Mouse (Mus musculus) embryonic facial prominence, embryonic 15.5 days (tissue): ENCODE data around the gene Serpina3m. TPM values are rescaled to one million over a fixed set of nuclear protein-coding genes. Genes with fewer than 3 reads are reported as not detected.
"Not testable (repeated sequence)": the region's sequence is repeated elsewhere in the genome, so short reads cannot be mapped to it uniquely, and the experiment has no call there.

ENCODE experiments used
- ATAC-seq: fragments of 200-750 bp; cut with Nextera tagmentation; 2 replicates; pipeline ENCODE4 v1.8.0; 2017; ENCODE audit warnings: low read depth, moderate TSS enrichment; ENCODE audit not compliant: insufficient number of reproducible peaks, low FRiP score, low TSS enrichment
- H3K27ac ChIP-seq: fragments of 300-500 bp; sonication (generic); replicated peaks from 2 replicates; pipeline ENCODE4 v1.5.1; 2015; ENCODE audit warnings: mild to moderate bottlenecking, inconsistent platforms
- H3K27me3 ChIP-seq: fragments of 300-500 bp; sonication (generic); 2 replicates; pipeline ENCODE4 v1.6.1; 2015; ENCODE audit warnings: inconsistent platforms
- H3K36me3 ChIP-seq: fragments of 300-500 bp; sonication (generic); 2 replicates; pipeline ENCODE4 v1.6.1; 2015; ENCODE audit warnings: mild to moderate bottlenecking, inconsistent platforms
- H3K4me1 ChIP-seq: fragments of 300-500 bp; sonication (generic); 2 replicates; pipeline ENCODE4 v1.6.1; 2015; ENCODE audit warnings: inconsistent platforms
- H3K4me2 ChIP-seq: fragments of 300-500 bp; sonication (generic); replicated peaks from 2 replicates; pipeline ENCODE4 v1.6.1; 2015; ENCODE audit warnings: mild to moderate bottlenecking, inconsistent platforms
- H3K4me3 ChIP-seq: fragments of 300-500 bp; sonication (generic); replicated peaks from 2 replicates; pipeline ENCODE4 v1.5.1; 2015; ENCODE audit warnings: mild to moderate bottlenecking, inconsistent platforms
- H3K9ac ChIP-seq: fragments of 300-500 bp; sonication (generic); 2 replicates; pipeline ENCODE4 v1.6.1; 2015; ENCODE audit warnings: inconsistent platforms
- H3K9me3 ChIP-seq: fragments of 300-500 bp; sonication (generic); replicated peaks from 2 replicates; pipeline ENCODE4 v1.6.1; 2016; ENCODE audit warnings: inconsistent platforms
- WGBS: fragments of 180-500 bp; shearing (Covaris S2); methylation state at CpG from one replicate; pipeline ENCODE4 v1.1.7; 2015; 5-methylcytosine and 5-hydroxymethylcytosine counted together
- polyA plus RNA-seq: library from polyadenylated mRNA; unstranded; fragments of >200 nt; fragmentation: Nextera tagmentation; extraction: Ambion mirVana; gene quantifications from 2 replicates; pipeline ENCODE4 v1.2.1, GENCODE M21; 2015

The Serpina3m gene
- polyA plus RNA-seq, result not detected in 2 replicates

- H3K4me1 ChIP-seq, H3K9ac ChIP-seq, ATAC-seq, H3K27me3 ChIP-seq, H3K4me2 ChIP-seq, H3K36me3 ChIP-seq, H3K4me3 ChIP-seq, H3K9me3 ChIP-seq, H3K27ac ChIP-seq: not testable (repeated sequence)
- 73% methylated on average over 3 of the region's 3 CpGs for WGBS
Observed at GRCm38 (mm10) chr12:104338226-104338625, at the start of gene Serpina3m, which contains the start of gene Serpina3k. Gene Serpina3m (plus strand): TSS chr12:104338486. Gene Serpina3k (plus strand): TSS chr12:104338486.

DNA sequence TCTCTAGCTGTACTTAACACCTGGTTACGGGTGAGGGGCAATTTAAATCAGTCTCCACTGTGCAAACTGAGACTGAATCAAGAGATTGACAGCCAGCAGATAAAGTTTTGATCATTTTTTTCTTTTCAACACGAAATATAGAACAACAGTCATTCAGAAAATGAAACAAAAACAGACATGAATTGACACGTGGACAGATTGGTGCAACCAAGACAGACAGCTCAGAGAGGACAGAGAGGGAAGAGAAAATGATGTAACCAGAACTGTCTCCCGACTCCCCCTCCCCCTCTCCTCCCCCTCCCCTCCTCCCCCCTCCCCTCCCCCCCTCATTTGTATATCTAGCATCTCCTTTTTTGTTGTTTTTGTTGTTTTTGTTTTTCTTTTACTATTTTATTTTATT is 48.4 kb upstream of the Serpina3m start:
- no peaks in the 10 kb centered on the region for H3K36me3 ChIP-seq
- H3K27me3 ChIP-seq, result no peaks in the 10 kb centered on the region
- H3K9me3 ChIP-seq, result no peaks in the 10 kb centered on the region
- no peak for ATAC-seq
- no peaks in the 10 kb centered on the region for H3K4me1 ChIP-seq
- H3K4me2 ChIP-seq, result no peak overlapping the region
- no peak overlapping the region for H3K9ac ChIP-seq
- WGBS, result 29% methylated on average over 4 of the region's 4 CpGs
- H3K27ac ChIP-seq, result no peak overlapping the region
- no peak overlapping the region for H3K4me3 ChIP-seq

GRCm38 (mm10) chr12:104293963-104294362 is 44.3 kb upstream of the Serpina3m start:
- H3K9me3 ChIP-seq, result no peaks in the 10 kb centered on the region
- no peaks in the 10 kb centered on the region for H3K4me1 ChIP-seq
- ATAC-seq, result no peak
- no peaks in the 10 kb centered on the region for H3K27me3 ChIP-seq
- no peak overlapping the region for H3K4me2 ChIP-seq
- H3K27ac ChIP-seq, result no peak overlapping the region
- no peaks in the 10 kb centered on the region for H3K36me3 ChIP-seq
- H3K9ac ChIP-seq, result no peak overlapping the region
- WGBS, result 79% methylated on average over 2 of the region's 2 CpGs
- H3K4me3 ChIP-seq, result no peak overlapping the region

- 83% methylated on average over 2 of the region's 2 CpGs for WGBS
- Histone ChIP-seq H3K4me3 (no peak overlapping the region), H3K4me2 (no peak overlapping the region), H3K9ac (no peak overlapping the region), H3K9me3 (no peaks in the 10 kb centered on the region), H3K36me3 (no peaks in the 10 kb centered on the region), H3K27ac (no peak overlapping the region), H3K27me3 (no peaks in the 10 kb centered on the region), H3K4me1 (no peaks in the 10 kb centered on the region)
- ATAC-seq, result no peak
Observed at GRCm38 (mm10) chr12:104298049-104298448, 40.2 kb upstream of the Serpina3m start.

DNA sequence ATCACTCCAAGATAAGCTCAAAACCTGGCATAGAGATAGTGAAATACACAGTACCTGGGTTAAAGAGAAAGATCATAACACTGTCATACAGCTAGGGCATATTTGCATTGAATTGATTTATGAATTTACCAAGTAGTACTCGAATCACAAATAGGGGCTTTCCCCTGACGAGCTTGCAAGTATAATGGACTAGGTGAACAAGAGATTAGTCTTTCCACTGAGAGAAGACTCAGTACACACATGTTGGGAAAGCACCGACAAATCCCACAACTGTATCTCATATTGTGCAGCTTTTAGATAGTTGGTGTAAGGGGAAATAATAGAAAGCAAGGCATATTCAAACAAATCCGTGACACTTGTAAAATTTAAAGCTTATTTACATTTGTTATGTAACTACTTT is 32.3 kb upstream of the Serpina3m start:
- Histone ChIP-seq H3K4me2 (no peak overlapping the region), H3K4me3 (no peak overlapping the region), H3K27ac (no peak overlapping the region), H3K9me3 (no peaks in the 10 kb centered on the region), H3K4me1 (no peaks in the 10 kb centered on the region), H3K27me3 (no peaks in the 10 kb centered on the region), H3K9ac (no peak overlapping the region), H3K36me3 (no peaks in the 10 kb centered on the region)
- ATAC-seq, result no peak
- 81% methylated on average over 4 of the region's 4 CpGs for WGBS

DNA sequence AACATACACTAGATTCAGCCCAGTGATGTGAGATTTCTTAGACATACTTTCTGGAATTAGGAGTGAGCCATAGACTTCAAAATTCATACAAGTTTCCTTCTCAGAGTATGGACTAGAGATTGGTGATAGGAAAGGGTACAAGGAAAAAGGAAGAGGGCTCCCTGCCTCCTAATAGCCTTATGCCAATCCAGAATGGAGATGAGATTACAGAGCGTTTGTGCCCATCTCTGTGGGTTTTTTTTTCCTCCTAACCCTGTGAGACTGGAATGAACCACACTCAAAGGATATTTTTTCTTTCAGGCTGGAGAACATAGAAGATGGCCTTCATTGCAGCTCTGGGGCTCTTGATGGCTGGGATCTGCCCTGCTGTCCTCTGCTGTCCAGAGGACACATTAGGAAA is 24.0 kb upstream of the Serpina3m start, which contains the start of gene Serpina3j:
Gene Serpina3j (plus strand): TSS at position 301 of the 400 bp plus-strand sequence.
- no peak for ATAC-seq
- Histone ChIP-seq H3K27me3 (no peaks in the 10 kb centered on the region), H3K4me1 (no peaks in the 10 kb centered on the region), H3K9ac (no peak within 1 kb of the TSS), H3K4me3 (no peak within 1 kb of the TSS), H3K36me3 (no peaks in the 10 kb centered on the region), H3K27ac (no peak within 1 kb of the TSS), H3K4me2 (no peak within 1 kb of the TSS), H3K9me3 (no peaks in the 10 kb centered on the region)
- 84% methylated on average over 1 of the region's 1 CpGs for WGBS

- H3K9me3 ChIP-seq, result no peaks in the 10 kb centered on the region
- H3K36me3 ChIP-seq, result no peaks in the 10 kb centered on the region
- 59% methylated on average over 1 of the region's 1 CpGs for WGBS
- no peak overlapping the region for H3K27ac ChIP-seq
- no peak overlapping the region for H3K4me3 ChIP-seq
- H3K9ac ChIP-seq, result no peak overlapping the region
- H3K27me3 ChIP-seq, result no peaks in the 10 kb centered on the region
- no peak for ATAC-seq
- H3K4me1 ChIP-seq, result no peaks in the 10 kb centered on the region
- H3K4me2 ChIP-seq, result no peak overlapping the region
Observed at GRCm38 (mm10) chr12:104322454-104322853, 15.8 kb upstream of the Serpina3m start.

- WGBS, result 20% methylated on average over 1 of the region's 1 CpGs
- H3K4me2 ChIP-seq, result no peak overlapping the region
- no peaks in the 10 kb centered on the region for H3K9me3 ChIP-seq
- no peak for ATAC-seq
- no peak overlapping the region for H3K27ac ChIP-seq
- H3K9ac ChIP-seq, result no peak overlapping the region
- no peaks in the 10 kb centered on the region for H3K4me1 ChIP-seq
- no peak overlapping the region for H3K4me3 ChIP-seq
- H3K27me3 ChIP-seq, result no peaks in the 10 kb centered on the region
- no peaks in the 10 kb centered on the region for H3K36me3 ChIP-seq
Observed at GRCm38 (mm10) chr12:104331701-104332100, 6.6 kb upstream of the Serpina3m start.

DNA sequence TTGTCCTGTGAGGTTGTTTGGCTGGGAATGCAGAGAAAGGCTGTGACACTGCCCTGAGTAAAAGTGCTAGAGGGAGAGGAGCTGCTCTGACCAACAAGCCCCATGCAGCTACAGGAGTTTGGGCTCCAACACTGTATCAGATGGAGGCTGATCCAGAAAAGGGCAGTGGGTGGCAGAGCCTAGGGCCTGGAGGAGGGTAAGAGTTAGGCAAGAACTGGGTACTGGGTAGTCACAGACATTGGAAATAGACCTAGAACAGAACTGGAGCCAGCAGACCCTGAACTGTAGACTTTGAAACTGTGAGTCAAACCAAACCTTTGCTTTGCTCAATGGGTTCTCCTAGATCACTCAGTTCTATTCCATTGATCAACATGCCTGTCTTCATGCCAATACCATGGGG is 1.4 kb upstream of the Serpina3m start:
- not testable (repeated sequence) for H3K4me2 ChIP-seq, H3K27me3 ChIP-seq, H3K4me3 ChIP-seq, H3K36me3 ChIP-seq, H3K9me3 ChIP-seq, H3K27ac ChIP-seq, H3K4me1 ChIP-seq, ATAC-seq, H3K9ac ChIP-seq

DNA sequence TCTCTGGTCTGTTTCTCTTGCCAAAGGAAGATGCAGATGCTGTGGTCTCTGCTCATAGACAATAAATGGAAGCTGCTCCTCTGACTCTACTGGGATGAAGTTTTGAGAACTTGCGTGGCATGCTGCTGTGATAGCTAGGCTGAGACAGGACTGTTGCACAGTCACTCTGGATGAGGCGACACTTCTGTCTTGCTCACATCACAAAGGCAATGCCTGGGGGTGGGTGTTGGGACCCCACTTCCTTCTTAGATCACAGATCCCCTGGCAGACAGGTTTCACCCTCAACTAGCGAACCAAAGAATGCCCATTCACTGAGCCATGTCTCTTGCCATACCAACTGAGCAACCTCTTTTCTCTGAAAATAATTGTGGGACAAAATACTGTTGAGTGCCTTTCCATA is 419 bp downstream of the Serpina3m start:
- Histone ChIP-seq H3K9ac (no peak overlapping the region), H3K27me3 (no peaks in the 10 kb centered on the region), H3K36me3 (no peaks in the 10 kb centered on the region), H3K9me3 (no peaks in the 10 kb centered on the region), H3K4me1 (no peaks in the 10 kb centered on the region), H3K4me2 (no peak overlapping the region), H3K4me3 (no peak overlapping the region), H3K27ac (no peak overlapping the region)
- no peak for ATAC-seq
- 84% methylated on average over 3 of the region's 3 CpGs for WGBS

- not testable (repeated sequence) for ATAC-seq, H3K36me3 ChIP-seq, H3K9ac ChIP-seq, H3K4me3 ChIP-seq, H3K9me3 ChIP-seq, H3K27me3 ChIP-seq, H3K4me2 ChIP-seq, H3K27ac ChIP-seq, H3K4me1 ChIP-seq
Observed at GRCm38 (mm10) chr12:104342489-104342888, 4.2 kb downstream of the Serpina3m start.

GRCm38 (mm10) chr12:104345181-104345580 is 6.9 kb downstream of the Serpina3m start:
- H3K27ac ChIP-seq, result no peak overlapping the region
- no peaks in the 10 kb centered on the region for H3K27me3 ChIP-seq
- no peaks in the 10 kb centered on the region for H3K4me1 ChIP-seq
- H3K36me3 ChIP-seq, result no peaks in the 10 kb centered on the region
- no peak overlapping the region for H3K4me2 ChIP-seq
- WGBS, result 91% methylated on average over 2 of the region's 2 CpGs
- no peaks in the 10 kb centered on the region for H3K9me3 ChIP-seq
- H3K9ac ChIP-seq, result no peak overlapping the region
- H3K4me3 ChIP-seq, result no peak overlapping the region
- no peak for ATAC-seq
